Mouse (Mus musculus) CD8-positive naive resting alpha-beta T cell, adult 2 months (primary cell): Measurements from ENCODE around the gene Megf11.

Experiments used
- DNase-seq, 2 experiments: peaks; one replicate each; pipeline ENCODE4 v3.0.0; 2022; ENCODE audit warnings: low read depth in 2 of 2, low spot score in 2 of 2

Gene Megf11

DNA sequence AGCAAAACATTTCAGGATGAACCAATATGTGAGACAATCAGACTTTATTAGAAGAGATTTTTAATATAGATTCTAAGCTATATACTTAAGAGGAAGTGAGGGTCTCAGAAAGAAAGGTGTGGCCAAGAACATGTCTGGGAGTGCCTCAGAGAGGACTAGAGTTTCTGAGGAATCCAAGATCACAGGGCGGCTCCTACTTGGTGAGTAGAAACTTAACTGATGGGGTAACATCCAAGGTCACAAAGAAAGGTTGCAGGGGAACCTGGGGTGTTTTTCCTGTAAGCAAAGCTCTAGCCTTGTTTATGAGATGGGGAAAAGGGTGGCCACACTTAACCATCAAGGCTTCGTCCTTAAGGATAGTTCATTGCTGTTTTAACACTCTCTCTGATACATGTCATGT is 353.6 kb downstream of the Megf11 start:
- no peak for DNase-seq

DNA sequence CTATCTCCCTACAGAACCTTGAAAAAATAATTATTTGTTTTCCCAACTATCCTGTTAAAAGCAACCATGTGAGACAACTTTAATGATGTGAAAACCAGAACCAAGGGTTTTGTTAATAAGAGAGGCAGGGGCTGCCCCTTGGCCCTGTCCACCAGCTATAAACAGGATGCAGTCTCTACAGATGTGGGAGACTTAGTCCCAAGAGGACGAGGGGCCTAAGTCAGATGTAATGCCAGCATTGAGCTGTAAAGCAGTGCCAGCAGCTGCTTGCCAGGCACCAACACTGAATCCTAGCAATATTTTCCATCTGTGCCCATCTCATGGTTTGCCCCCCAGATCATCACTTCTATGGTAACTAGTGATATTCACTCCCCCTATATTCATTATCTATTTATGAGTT is 357.0 kb downstream of the Megf11 start:
- no peak for DNase-seq

DNA sequence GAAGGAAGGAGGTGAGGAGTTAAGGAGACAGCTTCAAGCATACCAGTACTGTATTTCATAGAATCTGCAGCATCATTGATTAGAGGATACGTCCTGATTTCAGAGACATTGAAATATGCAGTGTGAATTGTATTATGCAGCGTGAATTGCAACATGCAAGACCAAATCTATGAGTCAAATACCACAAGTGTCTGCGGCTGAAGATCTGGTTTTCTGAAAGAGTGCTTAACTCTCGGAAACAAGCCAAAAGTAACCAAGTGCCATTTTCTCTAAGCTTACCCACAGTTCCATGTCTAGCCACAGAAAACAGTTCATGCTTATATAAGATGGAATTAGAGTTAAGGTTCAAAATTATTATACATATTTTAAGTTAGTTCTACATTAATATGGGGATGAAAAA is 362.3 kb downstream of the Megf11 start:
- no peak for DNase-seq

DNA sequence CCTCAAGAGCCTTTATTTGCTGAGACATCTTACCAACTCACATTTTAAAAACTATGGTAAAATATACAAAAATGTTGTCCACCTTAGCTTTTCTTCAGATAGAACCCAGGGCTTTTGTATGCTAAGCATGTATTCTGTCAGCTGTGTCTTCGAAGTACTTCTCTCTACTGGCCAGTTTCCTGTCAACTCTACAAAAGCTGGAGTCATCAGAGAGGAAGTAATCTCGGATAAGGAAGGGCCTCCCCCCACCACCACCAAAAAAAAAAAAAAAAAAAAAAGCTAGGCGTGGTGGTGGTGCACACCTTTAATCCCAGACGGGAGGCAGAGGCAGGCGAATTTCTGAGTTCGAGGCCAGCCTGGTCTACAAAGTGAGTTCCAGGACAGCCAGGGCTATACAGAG is 363.9 kb downstream of the Megf11 start:
- DNase-seq, result no peak

DNA sequence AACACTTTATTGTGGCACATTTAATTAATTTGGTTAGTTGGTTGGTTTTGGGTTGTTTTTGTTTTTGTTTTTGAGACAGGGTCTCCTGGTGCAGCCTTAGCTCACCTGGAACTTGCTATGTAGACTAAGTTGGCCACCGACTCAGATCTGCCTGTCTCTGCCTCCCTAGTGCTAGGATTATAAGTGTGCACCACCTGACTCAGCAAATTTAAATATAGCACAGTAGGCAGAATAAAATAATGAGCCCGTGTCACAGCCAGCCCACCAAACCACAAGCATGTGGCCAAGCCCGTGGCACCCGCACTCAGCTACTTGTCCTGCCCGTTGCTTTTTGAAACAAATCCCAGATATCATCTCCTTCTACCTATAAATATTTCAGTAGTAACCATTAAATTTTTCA is 367.1 kb downstream of the Megf11 start:
- no peak for DNase-seq

DNA sequence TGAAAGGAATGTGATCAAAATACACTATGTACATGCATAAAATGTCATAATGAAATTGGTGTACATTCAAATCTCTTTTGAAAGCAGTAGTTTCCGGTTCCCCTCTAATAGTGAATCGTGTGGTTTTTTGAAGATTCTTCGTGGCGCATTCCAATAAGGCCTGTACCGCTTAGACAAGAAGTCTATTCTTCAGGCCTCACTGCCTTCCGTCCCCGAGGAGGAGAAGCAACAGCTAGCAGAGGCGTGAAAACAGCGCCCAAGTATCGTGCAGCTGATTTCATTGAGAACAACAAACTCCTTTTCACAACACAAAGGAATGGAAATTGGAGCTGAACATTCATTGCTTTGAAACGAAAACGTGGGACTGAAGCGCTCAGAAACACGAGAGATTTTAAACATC is 372.6 kb downstream of the Megf11 start:
- DNase-seq, result no peak
